Mouse (Mus musculus) ovary, postnatal 10 days (tissue): ENCODE results near the gene Elmo3.
A peak's percentile ranks its signal among the peaks of the same experiment; 100 is the strongest.

Source experiments
- DNase-seq: peaks from one replicate; pipeline ENCODE4 v3.0.0; 2022; ENCODE audit warnings: low spot score

Gene Elmo3

GRCm38 (mm10) chr8:105330325-105330724 lies 24.9 kb downstream of the Elmo3 start:
- DNase-seq = no peak

- no peak for DNase-seq
Measured at GRCm38 (mm10) chr8:105331469-105331868, 26.1 kb downstream of the Elmo3 start.

DNA sequence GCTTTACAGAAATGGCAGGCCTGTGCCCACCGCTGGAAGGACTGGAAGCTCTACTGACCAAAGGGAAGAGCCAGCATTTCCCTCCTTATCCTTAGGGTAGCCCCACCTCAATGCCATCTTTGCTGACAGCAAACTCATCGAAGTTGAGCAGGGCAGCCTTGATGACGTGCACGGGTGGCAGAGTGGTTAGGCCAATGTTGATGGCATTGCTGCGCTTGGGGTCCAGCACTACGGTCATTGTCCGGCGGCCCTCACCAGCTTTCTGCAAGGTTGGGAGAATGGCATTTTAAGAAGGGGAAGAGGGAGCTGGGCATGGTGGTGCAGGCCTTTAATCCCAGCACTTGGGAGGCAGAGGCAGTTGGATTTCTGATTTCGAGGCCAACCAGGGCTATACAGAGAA lies 26.5 kb downstream of the Elmo3 start:
- DNase-seq = no peak

DNA sequence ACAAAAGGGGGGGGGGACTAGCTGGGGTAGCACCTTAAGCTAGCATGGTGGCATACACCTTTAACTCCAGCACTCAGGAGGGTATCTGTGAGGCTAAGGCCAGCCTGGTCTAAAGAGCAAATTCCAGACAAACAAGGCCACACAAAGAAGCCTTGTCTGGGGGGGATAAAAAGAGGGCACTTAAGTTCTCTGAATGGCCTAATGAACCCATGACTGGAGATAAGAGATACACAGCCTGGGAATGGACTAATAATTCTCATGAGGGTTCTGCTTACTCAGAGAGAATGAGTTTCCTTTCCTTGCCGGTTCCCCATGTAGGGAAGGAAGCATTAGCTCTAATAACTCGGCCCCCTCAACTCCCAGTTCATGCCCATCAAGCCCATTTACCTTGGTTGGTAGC lies 27.1 kb downstream of the Elmo3 start:
- no peak for DNase-seq

DNA sequence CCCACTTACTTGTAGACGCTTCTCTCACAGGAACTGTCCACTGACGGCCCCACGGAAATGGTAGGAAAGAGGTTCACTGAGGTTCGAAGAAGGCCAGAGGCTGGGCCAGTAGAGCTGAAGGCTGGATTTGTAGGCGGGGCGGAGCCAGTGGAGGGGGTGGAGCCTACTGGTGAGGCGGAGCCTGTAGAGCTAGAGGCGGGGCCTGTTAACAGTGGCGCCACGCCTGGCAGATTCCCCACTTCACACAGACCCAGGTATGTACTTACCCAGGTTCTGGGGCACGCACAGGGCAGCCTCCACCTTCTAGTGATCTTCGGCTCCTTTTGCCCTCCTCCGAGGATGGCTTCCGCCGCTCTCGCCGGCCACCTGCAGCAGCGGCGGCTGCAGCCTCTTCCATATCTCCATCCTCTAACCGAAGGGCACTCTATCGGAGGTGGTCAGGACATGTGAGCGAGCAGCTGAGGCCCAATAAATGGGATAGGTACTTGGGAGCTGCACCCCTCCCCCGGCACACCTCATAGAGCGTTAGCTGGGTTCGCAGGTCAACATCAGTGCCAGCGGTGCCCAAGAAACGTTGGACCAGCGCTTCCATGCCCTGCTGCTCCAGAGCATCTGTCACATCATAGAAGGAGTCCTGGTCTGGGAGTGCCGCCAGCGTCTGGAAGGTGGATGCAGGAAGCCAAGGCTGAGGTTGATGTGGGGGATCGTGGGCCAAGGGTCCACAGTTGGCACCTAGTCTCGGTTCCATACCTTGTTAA lies 31.2 kb downstream of the Elmo3 start:
- DNase-seq = no peak

DNA sequence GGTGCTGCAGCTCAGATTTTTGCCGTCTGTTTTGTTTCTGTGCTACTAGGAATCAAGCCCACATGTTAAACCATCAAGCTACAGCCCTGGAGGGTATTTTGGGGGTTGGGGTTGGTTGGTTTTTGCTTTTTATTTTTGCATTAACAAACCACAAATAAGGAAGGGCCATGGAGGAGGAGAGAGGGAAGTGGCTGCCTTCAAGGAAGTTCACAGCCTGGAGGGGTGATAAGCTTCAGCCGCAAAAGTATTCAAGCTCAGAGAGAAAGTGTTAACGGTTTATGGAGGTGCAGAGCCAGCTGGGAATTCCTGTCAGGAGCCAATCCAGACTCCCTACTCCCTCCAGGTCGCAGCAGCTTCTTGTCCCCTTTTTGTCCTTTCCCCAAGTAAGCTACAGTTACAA lies 33.6 kb downstream of the Elmo3 start:
- DNase-seq = no peak

GRCm38 (mm10) chr8:105339886-105340635 lies 34.7 kb downstream of the Elmo3 start:
- no peak for DNase-seq

DNA sequence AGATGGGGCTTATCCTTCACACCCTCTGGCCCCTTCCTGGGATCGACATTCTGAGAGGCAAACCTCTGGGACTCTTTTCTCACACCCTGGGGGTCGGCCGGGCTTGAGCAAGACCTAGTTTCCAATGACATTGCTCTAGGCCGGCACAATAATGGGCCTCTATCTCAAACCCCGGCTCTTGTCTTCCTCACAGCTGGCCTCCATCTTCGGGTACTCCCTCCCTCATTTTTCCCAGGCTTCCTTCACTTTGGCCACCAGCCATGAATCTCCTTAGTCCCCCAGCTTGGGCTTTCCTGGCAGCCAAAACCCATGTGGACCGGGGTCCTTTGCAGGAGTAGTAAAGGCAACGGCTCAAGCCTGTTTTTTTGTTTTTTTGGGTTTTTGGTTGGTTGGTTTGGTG lies 36.0 kb downstream of the Elmo3 start:
- no peak for DNase-seq

- DNase-seq = no peak
Measured at GRCm38 (mm10) chr8:105342768-105343167, 37.4 kb downstream of the Elmo3 start.

GRCm38 (mm10) chr8:105343791-105344574 lies 38.6 kb downstream of the Elmo3 start:
- DNase-seq = no peak

DNA sequence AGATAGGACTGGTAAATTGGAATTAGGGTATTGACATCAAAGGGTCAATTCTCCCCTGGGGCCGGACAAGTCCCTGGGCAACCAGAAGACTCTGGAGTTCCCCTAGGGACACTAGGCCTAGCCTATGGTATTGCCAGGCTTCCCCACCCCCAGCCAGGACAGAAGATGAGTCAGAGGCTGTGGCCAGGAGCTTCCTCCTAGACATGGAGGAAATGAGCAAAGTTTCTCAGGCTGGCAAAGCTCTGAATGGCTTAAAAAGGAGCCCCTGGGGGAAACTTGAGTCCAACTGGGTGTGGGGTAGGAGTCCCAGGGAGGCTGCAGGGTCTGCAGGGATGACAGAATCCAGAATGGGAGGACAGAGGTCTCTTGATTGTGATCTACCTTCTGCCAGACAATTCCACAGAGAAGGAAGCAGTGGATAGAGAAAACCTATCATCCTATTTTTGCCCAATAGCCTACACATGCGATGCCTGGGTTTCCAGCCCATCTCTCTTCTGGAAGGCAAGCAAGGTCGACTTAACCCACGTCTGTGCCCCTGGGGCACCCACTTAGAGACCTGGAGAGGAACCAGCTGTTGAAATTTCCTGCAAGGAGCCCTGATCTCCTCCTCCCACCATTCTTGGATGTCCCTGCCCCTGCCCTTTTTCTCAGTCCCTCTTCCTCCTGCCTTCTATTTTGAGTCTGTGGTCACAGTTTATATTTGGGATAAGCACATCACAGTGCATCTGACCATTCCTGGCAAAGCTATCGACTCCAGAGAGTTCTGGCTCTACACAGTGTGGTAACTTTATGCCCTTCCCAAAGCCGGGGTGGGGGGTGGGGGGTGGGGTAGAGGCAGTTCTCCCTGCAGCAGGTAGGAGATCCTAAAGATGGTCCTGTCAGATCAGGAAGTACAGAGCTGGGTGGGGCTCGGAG lies 39.9 kb downstream of the Elmo3 start:
- DNase-seq = no peak

GRCm38 (mm10) chr8:105346611-105347427 lies 41.4 kb downstream of the Elmo3 start:
- peak; percentile 44 for DNase-seq

DNA sequence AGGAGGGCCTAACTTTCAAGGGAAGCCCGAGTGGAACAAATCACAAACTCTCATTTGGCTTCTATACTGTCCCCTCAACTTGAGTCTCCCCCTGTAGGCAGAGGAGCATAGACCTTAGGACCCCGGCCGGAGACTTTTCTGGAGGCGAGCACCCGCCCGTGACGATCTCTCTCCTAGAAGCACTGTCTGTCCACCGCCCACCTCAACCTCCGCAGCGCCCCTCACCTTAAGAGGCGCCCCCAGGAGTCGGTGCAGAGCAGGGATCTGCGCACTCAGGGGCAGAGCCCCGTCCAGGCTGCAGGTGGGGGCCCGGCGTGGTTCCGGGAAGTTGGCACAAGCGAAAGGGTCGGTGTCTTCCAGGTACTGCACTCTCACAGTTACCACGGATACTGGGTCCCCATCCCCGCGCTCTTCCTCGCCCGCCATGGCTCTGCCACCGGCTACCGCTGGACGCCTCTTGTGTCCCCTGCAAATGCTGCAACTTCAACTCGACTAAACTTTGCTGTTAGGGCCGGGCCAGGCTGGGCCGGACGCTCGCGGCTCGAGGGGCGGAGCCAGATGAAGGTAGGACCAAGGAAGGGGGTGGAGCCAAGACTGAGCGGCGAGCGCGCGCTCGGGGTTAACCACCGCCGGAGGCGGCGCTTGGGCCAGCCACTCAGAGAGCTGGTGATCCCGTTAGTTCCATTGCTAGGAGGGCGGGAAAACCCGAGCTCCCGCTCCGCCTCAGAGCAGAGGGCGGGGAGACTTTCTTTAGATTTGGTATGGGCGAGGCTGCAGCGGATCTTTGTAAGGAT lies 42.2 kb downstream of the Elmo3 start, which contains the start of gene Fhod1:
TSS of gene Fhod1 (minus strand) at position 526 of the 794 bp plus-strand sequence.
- peak; percentile 77 for DNase-seq

DNA sequence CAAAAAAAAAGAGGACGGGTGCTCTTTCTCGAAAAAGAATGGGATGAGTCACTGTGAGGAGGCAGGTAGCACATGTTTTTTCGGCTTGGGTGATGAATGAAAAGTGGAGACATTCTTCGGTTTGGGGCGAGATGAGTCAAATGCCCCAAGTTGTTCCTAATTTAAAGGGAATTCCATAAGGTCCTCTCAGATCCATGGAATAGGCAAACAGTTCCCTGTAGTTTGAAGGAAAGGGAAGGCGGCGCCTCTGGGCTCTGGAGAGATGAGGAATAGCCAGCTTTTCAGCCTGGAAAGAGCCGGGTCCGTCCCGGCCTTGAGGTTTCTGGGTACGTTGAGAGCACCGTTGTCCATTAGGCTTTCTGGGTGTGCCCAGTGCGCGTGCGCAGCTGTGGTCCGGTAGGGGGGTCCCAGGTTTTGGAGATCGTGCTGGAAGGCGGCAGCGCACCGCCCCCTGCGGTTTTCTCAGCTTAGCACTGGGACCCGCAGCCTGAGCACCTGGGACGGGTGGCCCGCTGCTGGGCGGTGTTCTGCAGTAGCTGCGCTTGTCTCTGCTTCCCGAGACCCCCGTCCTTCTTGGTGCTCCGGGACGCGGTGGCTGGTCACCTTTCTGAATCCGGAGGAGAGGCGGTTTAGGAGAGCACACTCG lies 43.2 kb downstream of the Elmo3 start, which contains the start of gene Slc9a5:
TSS of gene Slc9a5 (plus strand) at position 394 of the 646 bp plus-strand sequence.
- DNase-seq = peak; percentile 34

DNA sequence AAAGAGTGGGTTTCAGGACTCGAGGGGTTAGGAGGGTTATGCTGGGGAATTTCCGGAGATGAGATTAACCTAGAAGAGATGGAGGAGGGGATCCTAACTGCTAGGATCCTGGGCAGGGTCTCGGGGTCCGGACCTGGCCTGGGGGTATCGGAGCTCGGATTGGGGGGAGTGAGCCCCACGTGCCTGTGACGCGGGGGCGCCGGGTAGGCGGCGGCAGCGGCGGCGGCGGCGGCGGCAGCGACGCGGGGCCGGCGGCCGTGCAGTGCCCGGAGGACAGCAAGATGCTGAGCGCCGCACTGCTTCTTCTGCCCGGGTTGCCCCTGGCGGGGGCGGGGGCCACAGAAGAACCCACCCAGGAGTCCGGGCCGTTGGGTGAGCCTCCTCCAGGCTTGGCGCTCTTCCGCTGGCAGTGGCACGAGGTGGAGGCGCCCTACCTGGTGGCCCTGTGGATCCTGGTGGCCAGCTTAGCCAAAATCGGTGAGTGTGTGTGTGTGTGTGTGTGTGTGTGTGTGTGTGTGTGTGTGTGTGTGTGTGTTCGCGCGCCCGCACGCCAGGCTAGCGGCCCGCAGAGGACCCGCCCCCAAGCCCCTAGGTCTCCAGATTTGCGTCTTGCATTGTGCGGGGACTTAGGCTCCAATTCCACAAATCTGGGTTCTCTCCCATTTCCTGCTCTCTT lies 43.8 kb downstream of the Elmo3 start:
- DNase-seq = no peak

DNA sequence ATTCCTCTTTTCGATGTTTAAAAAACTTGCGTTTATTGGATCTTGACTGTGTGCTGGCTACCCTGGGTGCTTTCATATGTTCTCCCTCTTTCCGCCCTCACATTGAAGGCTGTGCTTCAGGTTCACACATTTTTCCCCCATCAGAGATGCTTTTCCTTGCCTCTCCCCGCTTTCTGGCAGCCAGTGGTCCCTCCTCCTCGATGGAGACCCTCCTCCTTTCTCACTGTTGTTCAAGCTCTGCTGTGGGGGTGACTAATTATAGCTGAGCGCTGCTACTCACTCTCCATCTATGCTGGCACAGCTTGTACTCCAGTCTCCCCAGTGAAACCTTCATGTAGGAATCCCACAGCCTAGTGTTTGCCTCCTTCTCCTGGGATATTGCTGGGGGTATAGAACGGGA lies 44.8 kb downstream of the Elmo3 start:
- DNase-seq = no peak

DNA sequence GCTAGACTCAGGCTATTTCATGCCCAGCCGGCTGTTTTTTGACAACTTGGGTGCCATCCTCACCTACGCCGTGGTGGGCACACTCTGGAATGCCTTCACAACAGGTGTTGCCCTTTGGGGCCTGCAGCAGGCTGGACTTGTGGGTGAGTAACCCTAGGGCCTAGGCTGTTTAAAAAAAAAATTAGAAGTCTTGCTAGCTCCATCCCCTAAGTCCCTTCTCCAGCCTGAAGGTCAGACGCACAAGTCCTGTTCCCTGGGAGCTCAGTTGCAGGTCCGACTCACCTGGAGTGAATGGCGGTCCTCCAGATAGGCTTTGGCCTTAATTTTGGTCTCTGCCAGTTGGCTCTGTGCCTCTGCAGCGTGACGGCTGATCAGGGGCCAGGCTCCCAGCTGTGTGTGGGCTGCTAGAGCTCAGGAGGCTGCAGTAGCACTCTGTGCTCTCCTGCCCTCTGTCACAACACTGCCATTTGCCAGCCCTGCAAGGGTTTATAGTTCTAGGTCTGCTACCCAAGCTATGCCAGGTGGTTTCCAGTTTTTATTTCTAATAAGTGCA lies 48.3 kb downstream of the Elmo3 start:
- DNase-seq = no peak

DNA sequence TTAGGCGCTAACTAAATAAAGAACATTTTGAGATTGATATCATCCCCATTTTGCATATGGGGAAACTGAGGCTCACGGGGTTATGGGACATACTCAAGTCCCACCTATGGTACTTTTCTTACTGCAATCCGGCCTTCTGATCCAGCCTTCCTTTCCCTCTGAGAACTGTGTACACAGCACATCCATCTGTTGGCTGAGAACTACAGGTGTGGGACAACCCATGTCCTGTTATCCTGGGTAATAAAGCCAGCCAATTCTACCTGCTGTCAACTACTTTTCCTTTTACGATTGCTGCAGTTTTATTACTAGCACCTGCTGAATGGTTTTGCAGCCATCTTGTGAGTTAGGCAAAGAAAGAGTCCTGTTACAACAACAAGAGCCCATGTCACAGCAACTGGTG lies 49.1 kb downstream of the Elmo3 start:
- DNase-seq = no peak
